Mouse (Mus musculus) liver, embryonic 11.5 days (tissue): ENCODE measurements around the gene Tuft1. TPM values are rescaled to one million over a fixed set of nuclear protein-coding genes. Genes with fewer than 3 reads are reported as not detected.

Source experiments
- ATAC-seq: fragments of 200-750 bp; cut with Nextera tagmentation; replicated peaks from 2 replicates; pipeline ENCODE4 v1.8.0; 2017; ENCODE audit warnings: moderate number of reproducible peaks, mild to moderate bottlenecking, moderate TSS enrichment, moderate library complexity; ENCODE audit not compliant: low FRiP score
- DNase-seq: peaks from one replicate; pipeline ENCODE4 v3.0.0-alpha.2; 2017; ENCODE audit warnings: low spot score
- H3K27ac ChIP-seq: fragments of 300-500 bp; sonication (generic); 2 replicates; pipeline ENCODE4 v1.5.1; 2014; ENCODE audit warnings: mild to moderate bottlenecking, low read depth, low read length, control low read depth
- H3K27me3 ChIP-seq: fragments of 300-500 bp; sonication (generic); replicated peaks from 2 replicates; pipeline ENCODE4 v1.6.1; 2014; ENCODE audit warnings: low read length, mixed read lengths; ENCODE audit not compliant: control insufficient read depth, insufficient read depth
- H3K36me3 ChIP-seq: fragments of 300-500 bp; sonication (generic); 2 replicates; pipeline ENCODE4 v1.6.1; 2014; ENCODE audit warnings: mild to moderate bottlenecking, low read length, moderate library complexity, mixed read lengths; ENCODE audit not compliant: control insufficient read depth, insufficient read depth
- H3K4me1 ChIP-seq: fragments of 300-500 bp; sonication (generic); replicated peaks from 2 replicates; pipeline ENCODE4 v1.6.1; 2014; ENCODE audit warnings: low read length, mixed read lengths; ENCODE audit not compliant: control insufficient read depth, insufficient read depth
- H3K4me2 ChIP-seq: fragments of 300-500 bp; sonication (generic); 2 replicates; pipeline ENCODE4 v1.6.1; 2014; ENCODE audit warnings: mild to moderate bottlenecking, control low read depth, moderate library complexity
- H3K4me3 ChIP-seq: fragments of 300-500 bp; sonication (generic); 2 replicates; pipeline ENCODE4 v1.5.1; 2014; ENCODE audit warnings: low read depth, low read length, control low read depth
- H3K9ac ChIP-seq: fragments of 300-500 bp; sonication (generic); 2 replicates; pipeline ENCODE4 v1.6.1; 2014; ENCODE audit warnings: low read depth, low read length, control low read depth
- H3K9me3 ChIP-seq: fragments of 300-500 bp; sonication (generic); 2 replicates; pipeline ENCODE4 v1.6.1; 2016; ENCODE audit warnings: low read length, inconsistent platforms, mixed read lengths; ENCODE audit not compliant: control insufficient read depth
- WGBS: fragments of 180-500 bp; shearing (Covaris S2); extraction: QIAGEN DNeasy Blood & Tissue Kit; methylation state at CpG from one replicate; pipeline ENCODE4 v1.1.7; 2014; 5-methylcytosine and 5-hydroxymethylcytosine counted together
- polyA plus RNA-seq: library from polyadenylated mRNA; unstranded; fragments of >200 nt; fragmentation: Nextera tagmentation; extraction: Ambion mirVana; gene quantifications from 2 replicates; pipeline ENCODE4 v1.2.1, GENCODE M21; 2014

The Tuft1 gene
- polyA plus RNA-seq, 1 experiment from 2014 or later, result 8.8 TPM

DNA sequence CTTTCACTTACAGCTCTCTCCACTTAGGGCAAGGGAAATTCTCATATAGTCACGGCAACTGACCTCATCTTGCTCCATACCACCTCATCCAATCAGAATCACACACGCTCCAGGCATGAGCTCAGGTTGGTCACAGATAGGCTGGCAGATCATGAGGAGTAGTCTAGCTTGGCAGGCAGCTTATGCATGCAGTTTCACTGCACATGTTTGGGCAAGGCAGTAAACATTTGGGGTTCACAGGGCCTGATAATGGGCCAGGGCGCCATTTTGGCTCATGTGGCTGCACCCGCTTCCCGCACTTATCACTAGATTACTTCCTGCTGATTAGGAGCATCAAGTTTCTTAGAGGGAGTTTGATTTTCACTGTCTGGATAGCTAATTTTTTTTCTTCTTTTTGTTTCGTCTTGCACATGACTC lies 62.8 kb downstream of the Tuft1 start:
- 82% methylated on average over 6 of the region's 6 CpGs for WGBS

DNA sequence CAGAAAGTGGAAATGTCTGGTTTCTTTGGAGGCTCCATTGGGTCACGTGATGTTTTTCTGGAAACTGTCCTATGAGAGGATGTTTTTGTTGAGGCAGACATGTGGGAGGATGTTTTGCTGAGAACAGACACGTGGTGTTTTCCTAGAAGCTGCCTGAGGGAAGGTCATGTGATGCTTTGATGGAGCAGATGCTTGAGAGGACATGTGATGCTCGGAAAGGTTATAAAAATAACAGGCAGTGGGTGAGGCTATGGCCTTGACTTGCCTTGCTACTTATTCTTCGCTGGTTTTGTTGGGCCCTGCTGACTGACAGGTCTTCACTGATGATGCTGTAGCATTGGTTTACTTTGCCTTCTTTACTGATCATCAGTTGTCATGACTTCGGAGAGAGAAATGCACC lies 67.6 kb downstream of the Tuft1 start:
- H3K4me1 ChIP-seq, result no peaks in the 10 kb centered on the region
- no peak overlapping the region for H3K9ac ChIP-seq
- H3K9me3 ChIP-seq, result no peaks in the 10 kb centered on the region
- H3K4me3 ChIP-seq, result no peak overlapping the region
- no peak for ATAC-seq
- no peaks in the 10 kb centered on the region for H3K36me3 ChIP-seq
- H3K27me3 ChIP-seq, result no peaks in the 10 kb centered on the region
- H3K27ac ChIP-seq, result no peak overlapping the region
- 79% methylated on average over 5 of the region's 5 CpGs for WGBS
- DNase-seq, result no peak
- no peak overlapping the region for H3K4me2 ChIP-seq

More for the DNA sequence above, 62.8 kb downstream of the Tuft1 start:
- Histone ChIP-seq H3K4me2 (no peak overlapping the region), H3K27ac (no peak overlapping the region), H3K36me3 (no peaks in the 10 kb centered on the region), H3K9ac (no peak overlapping the region), H3K27me3 (no peaks in the 10 kb centered on the region), H3K9me3 (no peaks in the 10 kb centered on the region), H3K4me3 (no peak overlapping the region), H3K4me1 (0 out of 2 replicates have a peak, but pooled peaks cover 6% of the 10 kb centered on the region)
- DNase-seq (no peak), ATAC-seq (no peak)

DNA sequence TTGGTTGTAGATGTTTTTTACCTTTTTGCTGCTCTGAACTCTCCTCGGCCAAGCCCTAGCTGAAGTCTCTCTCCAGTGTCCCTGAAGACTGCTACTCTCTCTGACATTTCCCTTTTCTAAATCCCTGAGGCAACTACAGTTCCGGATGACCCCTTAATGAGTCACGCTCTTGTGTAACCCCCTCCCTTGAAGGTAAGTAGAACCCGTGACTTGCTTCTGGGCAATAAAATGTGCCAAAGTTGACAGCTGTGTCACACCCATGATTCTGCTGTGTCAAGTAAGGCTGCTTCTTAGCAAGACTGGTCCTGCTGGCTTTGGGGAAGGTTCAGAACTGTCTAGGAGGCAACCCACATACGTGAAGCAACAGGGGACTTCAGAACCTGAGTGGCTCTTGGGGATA lies 70.7 kb downstream of the Tuft1 start:
- H3K4me1 ChIP-seq, result no peaks in the 10 kb centered on the region
- no peak overlapping the region for H3K4me2 ChIP-seq
- no peak overlapping the region for H3K27ac ChIP-seq
- H3K4me3 ChIP-seq, result no peak overlapping the region
- no peaks in the 10 kb centered on the region for H3K27me3 ChIP-seq
- H3K9me3 ChIP-seq, result no peaks in the 10 kb centered on the region
- H3K36me3 ChIP-seq, result no peaks in the 10 kb centered on the region
- WGBS, result 74% methylated on average over 5 of the region's 5 CpGs
- ATAC-seq (no peak; the same call in 1 of the 2 replicates), DNase-seq (no peak)
- H3K9ac ChIP-seq, result no peak overlapping the region

DNA sequence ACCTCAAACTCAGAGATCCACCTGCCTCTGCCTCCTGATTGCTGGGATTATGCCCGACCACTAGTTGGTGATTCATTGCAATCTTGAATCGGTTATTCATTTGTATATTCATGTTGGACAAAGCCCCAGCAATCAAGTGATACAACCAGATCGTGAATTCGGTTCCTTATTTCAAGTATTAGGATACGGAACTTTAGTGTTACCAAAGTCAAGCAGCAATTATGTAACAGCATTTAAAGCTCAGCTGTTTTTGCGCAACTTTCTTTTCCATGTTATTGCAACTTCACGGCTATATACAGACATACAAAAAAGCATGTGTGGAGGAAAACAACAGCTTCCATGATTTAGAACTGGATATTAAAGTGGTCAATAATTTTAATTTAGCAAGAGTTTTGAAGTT lies 75.7 kb downstream of the Tuft1 start:
- no peaks in the 10 kb centered on the region for H3K36me3 ChIP-seq
- peak overlapping the region; percentile 90 for H3K4me3 ChIP-seq
- no peak for ATAC-seq
- 0 out of 2 replicates have a peak, but pooled peaks cover 6% of the 10 kb centered on the region for H3K4me1 ChIP-seq
- no peak overlapping the region for H3K27ac ChIP-seq
- H3K9ac ChIP-seq, result no peak overlapping the region; the same call in 1 of the 2 replicates
- peak overlapping the region; percentile 72 for H3K4me2 ChIP-seq
- no peak for DNase-seq
- 65% methylated on average over 7 of the region's 7 CpGs for WGBS
- no peaks in the 10 kb centered on the region for H3K27me3 ChIP-seq
- no peaks in the 10 kb centered on the region for H3K9me3 ChIP-seq

DNA sequence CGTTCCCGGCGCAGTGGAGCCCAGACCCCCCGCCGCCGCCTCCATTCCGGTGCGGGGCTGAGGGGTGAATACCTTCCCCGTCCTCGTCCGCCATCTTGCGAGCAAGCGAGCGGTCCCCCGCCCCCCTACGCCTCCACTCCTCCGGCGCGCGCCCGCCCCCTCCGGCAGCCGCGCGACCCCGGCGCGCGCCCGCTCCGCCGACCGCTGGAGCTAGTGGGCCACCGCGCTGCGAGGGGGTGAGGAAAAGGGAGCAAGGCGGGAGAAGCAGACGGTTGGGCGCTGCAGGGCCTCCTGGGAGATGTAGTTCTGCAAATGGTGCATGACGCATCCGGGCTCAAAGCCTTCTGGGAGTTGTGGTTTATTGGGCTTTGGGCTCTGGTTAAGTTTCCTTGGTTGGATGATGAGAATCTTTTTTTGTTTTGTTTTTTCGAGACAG lies 76.2 kb downstream of the Tuft1 start, which contains the start of gene Snx27:
Snx27 (minus strand) TSS at position 261 of the 436 bp plus-strand sequence.
- peak within 1 kb of the TSS; percentile 72 for H3K4me2 ChIP-seq
- H3K4me1 ChIP-seq, result 0 out of 2 replicates have a peak, but pooled peaks cover 6% of the 10 kb centered on the region
- WGBS, result under 1% methylated on average over 42 of the region's 42 CpGs
- no peaks in the 10 kb centered on the region for H3K9me3 ChIP-seq
- H3K27me3 ChIP-seq, result no peaks in the 10 kb centered on the region
- peak within 1 kb of the TSS; percentile 90 for H3K9ac ChIP-seq
- ATAC-seq (peak; percentile 94), DNase-seq (peak; percentile 91)
- H3K36me3 ChIP-seq, result no peaks in the 10 kb centered on the region
- peak within 1 kb of the TSS; percentile 79 for H3K27ac ChIP-seq
- H3K4me3 ChIP-seq, result peak within 1 kb of the TSS; percentile 90

DNA sequence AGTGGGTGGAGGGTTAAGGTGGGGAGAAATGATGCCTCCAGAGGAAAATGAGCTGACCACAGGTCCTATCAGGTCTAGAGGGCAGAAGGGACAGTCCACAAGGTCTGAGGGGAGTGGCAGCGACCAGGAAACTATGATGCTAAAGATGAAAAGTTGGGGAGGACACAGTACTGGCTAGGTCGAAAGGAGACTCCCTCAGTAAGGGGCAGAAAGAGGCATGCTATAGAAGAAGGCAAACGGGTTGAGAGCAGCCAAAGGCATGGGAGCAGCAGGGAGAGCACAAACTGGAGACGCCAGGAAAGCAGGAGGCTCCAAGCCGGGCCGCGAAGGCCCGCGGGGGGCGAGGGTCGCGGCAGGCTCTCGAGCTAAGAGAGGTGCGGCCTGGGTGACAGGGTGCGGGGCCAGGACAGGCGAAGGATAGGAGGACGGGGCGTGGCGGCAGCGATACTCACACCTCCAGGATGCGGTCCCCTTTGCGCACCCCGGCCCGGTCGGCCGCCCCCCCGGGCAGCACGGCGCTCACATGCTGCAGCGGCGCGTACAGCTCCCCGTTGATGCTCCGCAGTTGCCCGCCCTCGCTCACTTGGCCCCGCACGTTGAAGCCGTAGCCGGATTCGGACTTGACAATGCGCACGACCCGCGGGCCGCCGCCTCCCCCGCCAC lies 76.7 kb downstream of the Tuft1 start:
- Histone ChIP-seq H3K4me3 (peak overlapping the region; percentile 90), H3K27me3 (no peaks in the 10 kb centered on the region), H3K4me2 (peak overlapping the region; percentile 72), H3K9me3 (no peaks in the 10 kb centered on the region), H3K4me1 (0 out of 2 replicates have a peak, but pooled peaks cover 6% of the 10 kb centered on the region), H3K9ac (peak overlapping the region; percentile 90), H3K27ac (peak overlapping the region; percentile 79), H3K36me3 (no peaks in the 10 kb centered on the region)
- DNase-seq (no peak), ATAC-seq (peak; percentile 76)
- WGBS, result 1% methylated on average over 45 of the region's 48 CpGs

DNA sequence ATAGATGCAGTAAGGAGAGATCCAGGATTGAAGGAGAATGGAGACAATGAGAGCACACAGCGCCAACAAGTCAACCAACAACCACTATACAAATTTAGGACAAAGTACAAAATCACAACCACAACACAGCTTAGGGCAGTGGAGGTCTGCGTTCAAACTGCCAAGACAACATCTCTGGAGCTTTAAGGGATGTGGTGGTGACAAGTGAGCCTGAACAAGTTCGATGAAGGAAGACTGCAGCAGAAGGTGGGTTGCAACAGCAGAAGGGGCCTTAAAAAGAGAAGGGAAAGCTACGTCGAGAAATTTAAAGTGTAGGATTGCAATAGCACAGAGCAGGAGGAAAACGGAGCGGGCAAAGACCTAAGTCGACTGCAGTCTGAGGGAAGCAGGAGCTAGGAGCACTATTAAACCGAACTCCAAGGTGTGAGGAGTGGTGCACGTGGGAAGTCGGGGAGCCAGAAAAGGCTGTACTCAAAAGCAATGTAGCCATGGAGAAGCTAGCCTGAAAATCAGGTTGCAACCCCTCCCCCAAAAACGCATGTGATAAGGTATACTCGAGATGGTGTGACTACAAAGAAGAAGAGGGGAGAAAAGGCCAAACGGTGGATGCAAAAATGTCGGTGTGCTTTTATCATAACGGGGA lies 77.4 kb downstream of the Tuft1 start:
- DNase-seq (peak; percentile 42), ATAC-seq (no peak)
- peak overlapping the region; percentile 90 for H3K9ac ChIP-seq

DNA sequence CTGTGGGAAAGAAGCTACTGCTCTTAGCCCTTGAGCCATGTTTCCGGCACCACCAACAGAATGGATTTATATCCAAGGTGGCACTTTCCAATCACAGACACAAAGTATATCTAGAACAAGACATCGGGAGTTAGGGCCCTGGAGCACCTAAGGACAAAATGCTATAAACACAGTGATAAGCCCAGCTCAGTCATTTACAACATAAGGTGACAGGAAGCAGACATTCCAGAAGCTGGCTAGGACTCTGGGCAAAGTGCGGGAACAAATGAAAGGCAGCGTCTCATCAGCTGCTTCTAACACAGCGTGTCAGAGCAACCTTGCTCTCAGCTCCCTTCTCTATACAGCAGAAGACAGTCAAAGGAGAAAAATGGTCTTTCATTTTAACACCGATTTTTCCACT lies 84.2 kb downstream of the Tuft1 start:
- H3K4me2 ChIP-seq, result no peak overlapping the region
- no peaks in the 10 kb centered on the region for H3K27me3 ChIP-seq
- H3K9me3 ChIP-seq, result no peaks in the 10 kb centered on the region
- WGBS, result 80% methylated on average over 6 of the region's 6 CpGs
- H3K4me3 ChIP-seq, result no peak overlapping the region
- H3K27ac ChIP-seq, result no peak overlapping the region
- DNase-seq (no peak), ATAC-seq (no peak)
- no peaks in the 10 kb centered on the region for H3K4me1 ChIP-seq
- H3K36me3 ChIP-seq, result no peaks in the 10 kb centered on the region
- no peak overlapping the region for H3K9ac ChIP-seq

More for the DNA sequence above, 77.4 kb downstream of the Tuft1 start:
- Histone ChIP-seq H3K4me2 (peak overlapping the region; percentile 72), H3K36me3 (no peaks in the 10 kb centered on the region), H3K9me3 (no peaks in the 10 kb centered on the region), H3K4me1 (0 out of 2 replicates have a peak, but pooled peaks cover 6% of the 10 kb centered on the region), H3K4me3 (peak overlapping the region; percentile 90), H3K27me3 (no peaks in the 10 kb centered on the region), H3K27ac (no peak overlapping the region)
- WGBS, result 5% methylated on average over 16 of the region's 16 CpGs
